ENCODE assay signal across 21 mouse cellular contexts in the genomic region with DNA sequence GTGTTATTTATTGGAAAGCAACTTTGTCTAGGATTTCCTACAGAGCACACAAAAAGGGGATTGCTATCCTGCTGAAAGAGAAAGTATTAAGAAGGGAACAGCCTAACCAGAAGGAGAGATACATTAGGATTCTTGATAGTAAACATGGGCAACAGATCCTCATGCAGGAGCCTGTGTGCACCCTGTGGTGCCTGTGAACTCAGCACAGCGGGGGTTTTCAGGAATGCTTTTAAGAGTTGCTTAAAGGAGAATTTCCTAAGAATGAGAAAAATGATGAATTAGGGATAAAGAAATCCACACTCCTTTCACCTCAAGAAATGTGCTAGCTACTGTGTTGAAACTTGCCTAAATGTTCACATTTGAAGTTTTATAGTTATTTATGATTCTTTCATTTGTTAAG.
A peak's percentile ranks its signal among the peaks of the same experiment; 100 is the strongest.
DNase-seq lines count a peak whose midpoint lies in the region; ATAC-seq lines count a peak whose summit lies in the region.
"Had no signal": no experiment of that assay in that cellular context is flagged by ENCODE, and none has a peak within 500 bp of the region (broad histone marks: within the 10 kb centered on the region; RNA-seq: fewer than 3 reads in every experiment).

No protein-coding gene starts in this region.

- no peaks in the 10 kb centered on the region for H3K27me3 ChIP-seq in embryonic facial prominence, embryonic 14.5 days (replicated peaks; ENCODE audit: control insufficient read depth, insufficient read depth, low read length)
- H3K27me3 ChIP-seq in embryonic facial prominence, embryonic 10.5 days (replicated peaks; ENCODE audit: low read depth, poor library complexity, severe bottlenecking): no peaks in the 10 kb centered on the region
- H3K27me3 ChIP-seq: forebrain, embryonic 15.5 days; heart, embryonic 15.5 days; midbrain, embryonic 15.5 days; neural tube, embryonic 15.5 days had no signal

- H3K27ac ChIP-seq in embryonic facial prominence, embryonic 14.5 days (replicated peaks; ENCODE audit: low read depth, low read length): no peak overlapping the region
- no peak overlapping the region for H3K27ac ChIP-seq in embryonic facial prominence, embryonic 10.5 days (replicated peaks)
- H3K27ac ChIP-seq: forebrain, embryonic 15.5 days; heart, embryonic 15.5 days; midbrain, embryonic 15.5 days; neural tube, embryonic 15.5 days had no signal

- no peak overlapping the region for H3K9ac ChIP-seq in embryonic facial prominence, embryonic 14.5 days (ENCODE audit: low read depth, low read length)
- H3K9ac ChIP-seq: forebrain, embryonic 15.5 days; heart, embryonic 15.5 days; midbrain, embryonic 15.5 days; neural tube, embryonic 15.5 days had no signal

- no peak overlapping the region for H3K4me2 ChIP-seq in embryonic facial prominence, embryonic 14.5 days (ENCODE audit: low read depth, low read length)
- H3K4me2 ChIP-seq: forebrain, embryonic 15.5 days; heart, embryonic 15.5 days; midbrain, embryonic 15.5 days; neural tube, embryonic 15.5 days had no signal

- H3K4me3 ChIP-seq in embryonic facial prominence, embryonic 14.5 days (ENCODE audit: low read depth, low read length): no peak overlapping the region
- H3K4me3 ChIP-seq in embryonic facial prominence, embryonic 10.5 days: no peak overlapping the region
- H3K4me3 ChIP-seq: forebrain, embryonic 15.5 days; heart, embryonic 15.5 days; midbrain, embryonic 15.5 days; neural tube, embryonic 15.5 days had no signal

- WGBS in embryonic facial prominence, embryonic 14.5 days: 11% methylated on average over 1 of the region's 1 CpGs
- WGBS in embryonic facial prominence, embryonic 10.5 days: 24% methylated on average over 1 of the region's 1 CpGs

- no peak for ATAC-seq in embryonic facial prominence, embryonic 14.5 days (ENCODE audit: low read depth)
- no peak for ATAC-seq in erythroblast, adult 5-6 weeks (replicated peaks; ENCODE audit: low FRiP score, poor library complexity, severe bottlenecking)
- ATAC-seq in megakaryocyte progenitor cell, adult 5-6 weeks (replicated peaks; ENCODE audit: poor library complexity): no peak
- ATAC-seq: activated CD4-positive, CD25-positive, alpha-beta regulatory T cell, adult 4 months; forebrain, embryonic 15.5 days; hindbrain, embryonic 16.5 days; intestine, postnatal 0 days; midbrain, embryonic 15.5 days had no signal

- H3K9me3 ChIP-seq in embryonic facial prominence, embryonic 14.5 days (ENCODE audit: control insufficient read depth, low read length): no peaks in the 10 kb centered on the region
- H3K9me3 ChIP-seq in embryonic facial prominence, embryonic 10.5 days: no peaks in the 10 kb centered on the region
- H3K9me3 ChIP-seq: forebrain, embryonic 15.5 days; heart, embryonic 15.5 days; midbrain, embryonic 15.5 days; neural tube, embryonic 15.5 days had no signal

- no peaks in the 10 kb centered on the region for H3K4me1 ChIP-seq in embryonic facial prominence, embryonic 14.5 days (ENCODE audit: control insufficient read depth, insufficient read depth, low read length)
- no peaks in the 10 kb centered on the region for H3K4me1 ChIP-seq in embryonic facial prominence, embryonic 10.5 days
- H3K4me1 ChIP-seq: forebrain, embryonic 15.5 days; heart, embryonic 15.5 days; midbrain, embryonic 15.5 days; neural tube, embryonic 15.5 days had no signal

- H3K36me3 ChIP-seq in embryonic facial prominence, embryonic 14.5 days (ENCODE audit: control insufficient read depth, insufficient read depth, low read length): no peaks in the 10 kb centered on the region
- H3K36me3 ChIP-seq in embryonic facial prominence, embryonic 10.5 days (replicated peaks): no peaks in the 10 kb centered on the region
- H3K36me3 ChIP-seq: forebrain, embryonic 15.5 days; heart, embryonic 15.5 days; midbrain, embryonic 15.5 days; neural tube, embryonic 15.5 days had no signal

- peak; percentile 4 for DNase-seq in embryonic facial prominence, embryonic 14.5 days (ENCODE audit: low spot score)
- DNase-seq in embryonic facial prominence, embryonic 10.5 days (ENCODE audit: low spot score): no peak
- peak; percentile 18 for DNase-seq in R1 (ENCODE audit: low read depth, low spot score)
- peak; percentile 18 to 27 for DNase-seq in cerebellum, adult 18-20 months
- peak; percentile 68 to 82 for DNase-seq in cerebellum, postnatal 25 days
- DNase-seq: adrenal gland, postnatal 10 days; gastrocnemius, postnatal 25 days; heart, postnatal 4 days; kidney, postnatal 14 days; liver; lung, postnatal 10 days; thymus, postnatal 36 days had no signal
